Mouse (Mus musculus) C2C12 (cell line): ENCODE data around the gene Smchd1.

Experiments used
- CTCF ChIP-seq: IDR thresholded peaks from one replicate; pipeline ENCODE4 v1.5.1; 2011; ENCODE audit not compliant: control insufficient read depth, insufficient read depth, insufficient read length
- USF1 ChIP-seq: IDR thresholded peaks from one replicate; pipeline ENCODE4 v1.6.1; 2011; ENCODE audit warnings: low read depth, mild to moderate bottlenecking, control low read depth, moderate library complexity

- TF ChIP-seq CTCF, result no peak
- TF ChIP-seq USF1, result no peak
Measured at GRCm38 (mm10) chr17:71299879-71300278, 175.3 kb downstream of the Smchd1 start.
